In the genomic region with DNA sequence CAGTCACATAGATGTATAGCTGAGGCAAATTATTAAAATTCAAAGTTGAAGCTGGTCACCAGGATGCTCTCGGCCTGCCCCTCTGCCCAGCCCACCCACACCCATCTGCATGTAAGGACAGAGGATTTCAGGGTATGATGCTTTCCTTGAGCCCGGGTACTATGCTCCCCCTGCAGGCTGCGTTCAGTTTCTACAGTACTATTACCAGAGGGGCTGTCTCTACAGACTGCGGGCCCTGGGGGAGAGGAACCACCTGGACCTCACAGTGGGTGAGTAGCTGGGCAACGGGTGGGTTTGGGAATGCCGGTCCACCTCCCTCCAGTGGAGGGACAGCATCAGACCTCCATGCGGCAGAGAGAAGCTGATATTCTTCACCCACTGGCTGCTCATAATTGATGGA, we compare ENCODE assay signal across 9 mouse cellular contexts. TPM values are rescaled to one million over a fixed set of nuclear protein-coding genes. Genes with fewer than 3 reads are reported as not detected.
DNase-seq lines count a peak whose midpoint lies in the region; ATAC-seq and TF ChIP-seq lines count a peak whose summit lies in the region.
"Had no signal": no experiment of that assay in that cellular context is flagged by ENCODE, and none has a peak within 500 bp of the region (broad histone marks: within the 10 kb centered on the region; RNA-seq: fewer than 3 reads in every experiment).

No protein-coding gene starts in this region.

- no peak for TF ChIP-seq POLR2A in brain, embryonic 14.5 days (IDR thresholded peaks at IDR 0.05; ENCODE audit: borderline replicate concordance, extremely low read depth, insufficient read depth, insufficient read length, poor library complexity, severe bottlenecking)

- H3K4me3 ChIP-seq in left cerebral cortex, adult 2 months = no peak overlapping the region
- no peak overlapping the region for H3K4me3 ChIP-seq in midbrain, postnatal 0 days (ENCODE audit: low read depth, low read length)
- H3K4me3 ChIP-seq: limb, embryonic 12.5 days had no signal

- TF ChIP-seq CTCF in left cerebral cortex, adult 2 months (IDR thresholded peaks at IDR 0.05) = peak; percentile 64
- TF ChIP-seq CTCF in brain, embryonic 14.5 days (IDR thresholded peaks at IDR 0.05; ENCODE audit: borderline replicate concordance, extremely low read depth, insufficient read depth, insufficient read length) = peak; percentile 58; the same call in 1 of the 2 replicates
- TF ChIP-seq CTCF in midbrain, postnatal 0 days (IDR thresholded peaks at IDR 0.05) = peak; percentile 71

- H3K4me2 ChIP-seq in midbrain, postnatal 0 days (ENCODE audit: low read depth, low read length, poor library complexity, severe bottlenecking) = no peak overlapping the region
- H3K4me2 ChIP-seq: limb, embryonic 12.5 days had no signal

- H3K27me3 ChIP-seq in midbrain, postnatal 0 days (ENCODE audit: insufficient read depth, low read length) = no peaks in the 10 kb centered on the region
- H3K27me3 ChIP-seq: limb, embryonic 12.5 days had no signal

- ATAC-seq in midbrain, postnatal 0 days (ENCODE audit: low FRiP score) = no peak

- 0 out of 2 replicates have a peak overlapping the region, but pooled peaks have one; percentile 3 for H3K9ac ChIP-seq in midbrain, postnatal 0 days (replicated peaks; ENCODE audit: low read length, poor library complexity, severe bottlenecking)
- H3K9ac ChIP-seq: limb, embryonic 12.5 days had no signal

- WGBS in midbrain, postnatal 0 days = 29% methylated on average over 7 of the region's 7 CpGs

- no peak overlapping the region for H3K27ac ChIP-seq in left cerebral cortex, adult 2 months
- no peak overlapping the region for H3K27ac ChIP-seq in midbrain, postnatal 0 days (ENCODE audit: low read depth, low read length)
- H3K27ac ChIP-seq: limb, embryonic 12.5 days had no signal

- H3K4me1 ChIP-seq in midbrain, postnatal 0 days (ENCODE audit: insufficient read depth, low read length) = peaks cover 1% of the 10 kb centered on the region; the same call in 1 of the 2 replicates

- DNase-seq in cerebellum, postnatal 10 days = peak; percentile 68 to 69
- no peak for DNase-seq in cerebellum, adult 8-10 months
- DNase-seq in left cerebral cortex, adult 2 months (ENCODE audit: extremely low spot score in 1 of 2, low spot score in 2 of 2) = peak; percentile 39 to 43
- no peak for DNase-seq in left cerebral cortex, adult 8-10 months (ENCODE audit: low spot score in 2 of 2)
- peak; percentile 62 for DNase-seq in brain, embryonic 14.5 days (ENCODE audit: low read depth)
- DNase-seq in midbrain, postnatal 0 days (ENCODE audit: low spot score) = peak; percentile 54
- DNase-seq in urinary bladder, postnatal 10 days (ENCODE audit: low spot score) = no peak
- no peak for DNase-seq in adrenal gland, adult 2 months

- peaks cover 28% of the 10 kb centered on the region for H3K36me3 ChIP-seq in midbrain, postnatal 0 days (ENCODE audit: insufficient read depth, low read length)

- intact Hi-C loops in left cerebral cortex, adult 2 months (cut with DNase I) = loop anchor here (5.0 kb wide), 1 partner anchor 38 kb away; no protein-coding TSS in a partner anchor

- H3K9me3 ChIP-seq in midbrain, postnatal 0 days (ENCODE audit: low read length) = no peaks in the 10 kb centered on the region
- H3K9me3 ChIP-seq: limb, embryonic 12.5 days had no signal

RNA-seq across cellular contexts. Expression of a gene that starts 17.6 kb away (rescaled TPM):
- total RNA-seq in left cerebral cortex, adult 2 months (2021) = 10 to 100 TPM; 48.5 to 48.9 TPM
- total RNA-seq in left cerebral cortex, adult 8-10 months (2022) = 10 to 100 TPM; 47.7 to 50.4 (median 48.3) TPM
- polyA plus RNA-seq in brain, embryonic 14.5 days (2012; rRNA removed) = 9.3 and 11.0 TPM in 2 replicates
- 37.2 and 47.8 TPM in 2 replicates for total RNA-seq in midbrain, postnatal 0 days (2014; rRNA removed)
- polyA plus RNA-seq in midbrain, postnatal 0 days (2015; fragmentation: Nextera tagmentation; extraction: Ambion mirVana) = 41.7 and 45.3 TPM in 2 replicates
- total RNA-seq in adrenal gland, adult 2 months (2021) = 1 to 10 TPM in 1 of 2 experiments, under 1 TPM in 1; 0.84 to 3.8 TPM
- polyA plus RNA-seq in adrenal gland, adult 2 months (2012; rRNA removed) = 1.7 and 3.6 TPM in 2 replicates

RNA-seq across cellular contexts. Expression of a gene that starts 27.1 kb away (rescaled TPM):
- 10 to 100 TPM; 32.4 to 42.2 TPM for total RNA-seq in left cerebral cortex, adult 2 months (2021)
- total RNA-seq in left cerebral cortex, adult 8-10 months (2022) = 10 to 100 TPM; 29.3 to 35.8 (median 32.5) TPM
- 7.3 and 21.0 TPM in 2 replicates for polyA plus RNA-seq in brain, embryonic 14.5 days (2012; rRNA removed)
- 5.3 and 5.9 TPM in 2 replicates for total RNA-seq in midbrain, postnatal 0 days (2014; rRNA removed)
- 7.2 and 8.8 TPM in 2 replicates for polyA plus RNA-seq in midbrain, postnatal 0 days (2015; fragmentation: Nextera tagmentation; extraction: Ambion mirVana)
- 10 to 100 TPM; 20.5 to 24.0 TPM for total RNA-seq in adrenal gland, adult 2 months (2021)
- 17.2 and 22.3 TPM in 2 replicates for polyA plus RNA-seq in adrenal gland, adult 2 months (2012; rRNA removed)

RNA-seq across cellular contexts. Expression of a gene that starts 46.7 kb away (rescaled TPM):
- total RNA-seq in left cerebral cortex, adult 2 months (2021) = 10 to 100 TPM; 16.0 to 16.2 TPM
- total RNA-seq in left cerebral cortex, adult 8-10 months (2022) = 10 to 100 TPM; 13.8 to 16.4 (median 16.0) TPM
- 13.9 and 16.0 TPM in 2 replicates for polyA plus RNA-seq in brain, embryonic 14.5 days (2012; rRNA removed)
- total RNA-seq in midbrain, postnatal 0 days (2014; rRNA removed) = 13.3 and 16.2 TPM in 2 replicates
- 17.1 and 19.7 TPM in 2 replicates for polyA plus RNA-seq in midbrain, postnatal 0 days (2015; fragmentation: Nextera tagmentation; extraction: Ambion mirVana)
- total RNA-seq in adrenal gland, adult 2 months (2021) = 10 to 100 TPM; 32.0 to 33.2 TPM
- 19.0 and 32.8 TPM in 2 replicates for polyA plus RNA-seq in adrenal gland, adult 2 months (2012; rRNA removed)

RNA-seq across cellular contexts. Expression of a gene that starts 54.3 kb away (rescaled TPM):
- 10 to 100 TPM; 23.4 to 24.9 TPM for total RNA-seq in left cerebral cortex, adult 2 months (2021)
- total RNA-seq in left cerebral cortex, adult 8-10 months (2022) = 10 to 100 TPM; 24.3 to 36.7 (median 27.7) TPM
- polyA plus RNA-seq in brain, embryonic 14.5 days (2012; rRNA removed) = 36.2 and 41.2 TPM in 2 replicates
- 26.1 and 26.5 TPM in 2 replicates for total RNA-seq in midbrain, postnatal 0 days (2014; rRNA removed)
- 76.3 and 81.8 TPM in 2 replicates for polyA plus RNA-seq in midbrain, postnatal 0 days (2015; fragmentation: Nextera tagmentation; extraction: Ambion mirVana)
- total RNA-seq in adrenal gland, adult 2 months (2021) = 10 to 100 TPM; 20.5 to 29.1 TPM
- polyA plus RNA-seq in adrenal gland, adult 2 months (2012; rRNA removed) = 17.9 and 22.6 TPM in 2 replicates

Comparison
In these comparisons a context has a peak if more than half of its experiments do, and no peak if none do; other contexts are left out.
1. DNase-seq: peak in cerebellum, postnatal 10 days (2 of 2), left cerebral cortex, adult 2 months (2 of 2), brain, embryonic 14.5 days (single experiment) and midbrain, postnatal 0 days (single experiment); none in cerebellum, adult 8-10 months (single experiment), left cerebral cortex, adult 8-10 months (0 of 2), urinary bladder, postnatal 10 days (single experiment) and adrenal gland, adult 2 months (single experiment).
2. Peak in every context shown above with its lines, with median percentiles within 50 percentile points of each other: CTCF ChIP-seq.